Mouse (Mus musculus): Measurements from ENCODE around the gene Sepsecs. TPM values are rescaled to one million over a fixed set of nuclear protein-coding genes. Genes with fewer than 3 reads are reported as not detected.

Gene Sepsecs
- polyA plus RNA-seq, 1 experiment from 2014 or later = 9.4 TPM

- no peak overlapping the region for H3K4me2 ChIP-seq (replicated peaks)
- H3K4me3 ChIP-seq = no peak overlapping the region
- no peaks in the 10 kb centered on the region for H3K36me3 ChIP-seq
- no peak overlapping the region for H3K9ac ChIP-seq (replicated peaks)
- H3K4me1 ChIP-seq = peaks cover 14% of the 10 kb centered on the region
- WGBS = 40% methylated on average over 4 of the region's 4 CpGs
- no peak overlapping the region for H3K27ac ChIP-seq (replicated peaks)
- no peak for ATAC-seq (ENCODE audit: low FRiP score, low read depth)
- no peaks in the 10 kb centered on the region for H3K9me3 ChIP-seq
- H3K27me3 ChIP-seq = peaks cover 5% of the 10 kb centered on the region; the same call in 1 of the 2 replicates
Observed at GRCm38 (mm10) chr5:52674384-52675069, 5.0 kb upstream of the Sepsecs start.

GRCm38 (mm10) chr5:52673341-52673740 lies 3.8 kb upstream of the Sepsecs start:
- no peak overlapping the region for H3K27ac ChIP-seq (replicated peaks)
- H3K27me3 ChIP-seq = peaks cover 5% of the 10 kb centered on the region; the same call in 1 of the 2 replicates
- H3K4me2 ChIP-seq (replicated peaks) = no peak overlapping the region
- no peaks in the 10 kb centered on the region for H3K9me3 ChIP-seq
- peaks cover 14% of the 10 kb centered on the region for H3K4me1 ChIP-seq
- no peaks in the 10 kb centered on the region for H3K36me3 ChIP-seq
- 22% methylated on average over 9 of the region's 9 CpGs for WGBS
- H3K4me3 ChIP-seq = no peak overlapping the region
- H3K9ac ChIP-seq (replicated peaks) = no peak overlapping the region
- ATAC-seq (ENCODE audit: low FRiP score, low read depth) = no peak

GRCm38 (mm10) chr5:52670745-52671144 lies 1.2 kb upstream of the Sepsecs start:
- 59% methylated on average over 3 of the region's 3 CpGs for WGBS
- Histone ChIP-seq H3K36me3 (no peaks in the 10 kb centered on the region), H3K4me3 (no peak overlapping the region), H3K4me2 (replicated peaks) (no peak overlapping the region), H3K27me3 (peaks cover 5% of the 10 kb centered on the region; the same call in 1 of the 2 replicates), H3K27ac (replicated peaks) (no peak overlapping the region), H3K9ac (replicated peaks) (no peak overlapping the region), H3K9me3 (no peaks in the 10 kb centered on the region), H3K4me1 (peaks cover 16% of the 10 kb centered on the region)
- ATAC-seq (ENCODE audit: low FRiP score, low read depth) = no peak

- no peak for ATAC-seq (ENCODE audit: low FRiP score, low read depth)
- Histone ChIP-seq H3K4me3 (no peak overlapping the region), H3K4me2 (replicated peaks) (no peak overlapping the region), H3K4me1 (0 out of 2 replicates have a peak, but pooled peaks cover 3% of the 10 kb centered on the region), H3K27ac (replicated peaks) (no peak overlapping the region), H3K9me3 (no peaks in the 10 kb centered on the region), H3K9ac (replicated peaks) (no peak overlapping the region), H3K36me3 (peaks cover 21% of the 10 kb centered on the region), H3K27me3 (peaks cover 5% of the 10 kb centered on the region; the same call in 1 of the 2 replicates)
- WGBS = 94% methylated on average over 3 of the region's 3 CpGs
Observed at GRCm38 (mm10) chr5:52666766-52667165, 2.7 kb downstream of the Sepsecs start.

GRCm38 (mm10) chr5:52657957-52658356 lies 11.6 kb downstream of the Sepsecs start:
- no peak for ATAC-seq (ENCODE audit: low FRiP score, low read depth)
- Histone ChIP-seq H3K4me3 (no peak overlapping the region), H3K4me1 (no peaks in the 10 kb centered on the region), H3K36me3 (peaks cover 25% of the 10 kb centered on the region), H3K9me3 (no peaks in the 10 kb centered on the region), H3K27ac (replicated peaks) (no peak overlapping the region), H3K27me3 (no peaks in the 10 kb centered on the region), H3K4me2 (replicated peaks) (no peak overlapping the region), H3K9ac (replicated peaks) (no peak overlapping the region)
- WGBS = 79% methylated on average over 4 of the region's 4 CpGs

GRCm38 (mm10) chr5:52657336-52657735 lies 12.2 kb downstream of the Sepsecs start:
- no peaks in the 10 kb centered on the region for H3K27me3 ChIP-seq
- H3K4me2 ChIP-seq (replicated peaks) = no peak overlapping the region
- H3K4me3 ChIP-seq = no peak overlapping the region
- H3K9ac ChIP-seq (replicated peaks) = no peak overlapping the region
- no peaks in the 10 kb centered on the region for H3K4me1 ChIP-seq
- H3K9me3 ChIP-seq = no peaks in the 10 kb centered on the region
- H3K36me3 ChIP-seq = peaks cover 28% of the 10 kb centered on the region
- 91% methylated on average over 5 of the region's 5 CpGs for WGBS
- ATAC-seq (ENCODE audit: low FRiP score, low read depth) = no peak
- H3K27ac ChIP-seq (replicated peaks) = no peak overlapping the region

GRCm38 (mm10) chr5:52655992-52656391 lies 13.5 kb downstream of the Sepsecs start:
- H3K9me3 ChIP-seq = no peaks in the 10 kb centered on the region
- H3K4me3 ChIP-seq = no peak overlapping the region
- peaks cover 22% of the 10 kb centered on the region for H3K36me3 ChIP-seq
- H3K27me3 ChIP-seq = no peaks in the 10 kb centered on the region
- H3K9ac ChIP-seq (replicated peaks) = no peak overlapping the region
- no peak overlapping the region for H3K27ac ChIP-seq (replicated peaks)
- WGBS = 73% methylated on average over 8 of the region's 8 CpGs
- 0 out of 2 replicates have a peak, but pooled peaks have one; percentile 6 for ATAC-seq (ENCODE audit: low FRiP score, low read depth)
- no peaks in the 10 kb centered on the region for H3K4me1 ChIP-seq
- no peak overlapping the region for H3K4me2 ChIP-seq (replicated peaks)

- H3K36me3 ChIP-seq = peaks cover 22% of the 10 kb centered on the region
- no peaks in the 10 kb centered on the region for H3K9me3 ChIP-seq
- WGBS = 96% methylated on average over 5 of the region's 5 CpGs
- H3K4me3 ChIP-seq = no peak overlapping the region
- no peak overlapping the region for H3K4me2 ChIP-seq (replicated peaks)
- H3K9ac ChIP-seq (replicated peaks) = no peak overlapping the region
- ATAC-seq (ENCODE audit: low FRiP score, low read depth) = no peak
- H3K27me3 ChIP-seq = no peaks in the 10 kb centered on the region
- no peaks in the 10 kb centered on the region for H3K4me1 ChIP-seq
- H3K27ac ChIP-seq (replicated peaks) = no peak overlapping the region
Observed at GRCm38 (mm10) chr5:52654961-52655360, 14.5 kb downstream of the Sepsecs start.

GRCm38 (mm10) chr5:52652606-52653005 lies 16.9 kb downstream of the Sepsecs start:
- WGBS = 86% methylated on average over 7 of the region's 7 CpGs
- ATAC-seq (ENCODE audit: low FRiP score, low read depth) = no peak
- Histone ChIP-seq H3K4me1 (no peaks in the 10 kb centered on the region), H3K4me3 (no peak overlapping the region), H3K4me2 (replicated peaks) (no peak overlapping the region), H3K9ac (replicated peaks) (no peak overlapping the region), H3K9me3 (no peaks in the 10 kb centered on the region), H3K36me3 (peaks cover 22% of the 10 kb centered on the region), H3K27ac (replicated peaks) (no peak overlapping the region), H3K27me3 (no peaks in the 10 kb centered on the region)

GRCm38 (mm10) chr5:52652086-52652485 lies 17.4 kb downstream of the Sepsecs start:
- Histone ChIP-seq H3K9me3 (no peaks in the 10 kb centered on the region), H3K36me3 (peaks cover 23% of the 10 kb centered on the region)
- WGBS = 80% methylated on average over 1 of the region's 1 CpGs

GRCm38 (mm10) chr5:52643947-52644840 lies 25.3 kb downstream of the Sepsecs start:
- Histone ChIP-seq H3K4me3 (no peak overlapping the region), H3K4me2 (replicated peaks) (no peak overlapping the region), H3K27ac (replicated peaks) (no peak overlapping the region), H3K9me3 (no peaks in the 10 kb centered on the region), H3K9ac (replicated peaks) (no peak overlapping the region), H3K27me3 (no peaks in the 10 kb centered on the region), H3K4me1 (no peaks in the 10 kb centered on the region), H3K36me3 (peaks cover 44% of the 10 kb centered on the region)
- no peak for ATAC-seq (ENCODE audit: low FRiP score, low read depth)
- WGBS = 77% methylated on average over 9 of the region's 9 CpGs

More at GRCm38 (mm10) chr5:52652086-52652485, 17.4 kb downstream of the Sepsecs start:
- H3K27me3 ChIP-seq = no peaks in the 10 kb centered on the region
- H3K4me2 ChIP-seq (replicated peaks) = no peak overlapping the region
- no peak for ATAC-seq (ENCODE audit: low FRiP score, low read depth)
- H3K9ac ChIP-seq (replicated peaks) = no peak overlapping the region
- no peak overlapping the region for H3K27ac ChIP-seq (replicated peaks)
- no peak overlapping the region for H3K4me3 ChIP-seq
- H3K4me1 ChIP-seq = no peaks in the 10 kb centered on the region

- Histone ChIP-seq H3K9ac (replicated peaks) (no peak overlapping the region), H3K9me3 (no peaks in the 10 kb centered on the region), H3K4me3 (no peak overlapping the region), H3K4me2 (replicated peaks) (no peak overlapping the region), H3K36me3 (peaks cover 40% of the 10 kb centered on the region), H3K27ac (replicated peaks) (no peak overlapping the region), H3K27me3 (no peaks in the 10 kb centered on the region), H3K4me1 (no peaks in the 10 kb centered on the region)
- no peak for ATAC-seq (ENCODE audit: low FRiP score, low read depth)
- 92% methylated on average over 6 of the region's 6 CpGs for WGBS
Observed at GRCm38 (mm10) chr5:52641736-52642135, 27.8 kb downstream of the Sepsecs start.

Measured in midbrain, embryonic 12.5 days (tissue).